Mouse (Mus musculus) ES-E14 (cell line): Measurements from ENCODE around the gene Impad1. TPM values are rescaled to one million over a fixed set of nuclear protein-coding genes. Genes with fewer than 3 reads are reported as not detected.

Source experiments
- DNase-seq: peaks from one replicate; pipeline ENCODE4 v3.0.0-alpha.2; 2013; ENCODE audit warnings: low read depth, low spot score
- H3K27ac ChIP-seq: 2 replicates; pipeline ENCODE4 v1.5.1; 2012; ENCODE audit warnings: low read depth, mild to moderate bottlenecking, low read length, moderate library complexity, mixed read lengths; ENCODE audit not compliant: poor library complexity, insufficient read depth, severe bottlenecking
- H3K36me3 ChIP-seq: 2 replicates; pipeline ENCODE4 v1.6.1; 2012; ENCODE audit warnings: mild to moderate bottlenecking, low read length, moderate library complexity, mixed read lengths; ENCODE audit not compliant: control insufficient read depth, poor library complexity, insufficient read depth, severe bottlenecking
- H3K4me1 ChIP-seq, 2 experiments: fragments of 150-350 bp in 1 of 2; sonication (generic) in 1 of 2; 2 replicates each; pipeline ENCODE4 v1.6.1; 2012; ENCODE audit warnings: low read length in 2 of 2, mild to moderate bottlenecking in 1 of 2, mixed read lengths in 1 of 2; ENCODE audit not compliant: control insufficient read depth in 2 of 2, insufficient read depth in 2 of 2, poor library complexity in 1 of 2
- H3K4me3 ChIP-seq, 2 experiments: fragments of 150-350 bp in 1 of 2; sonication (generic) in 1 of 2; 2 replicates each; pipeline ENCODE4 v1.5.1; 2012; ENCODE audit warnings: low read length in 2 of 2, low read depth in 1 of 2, mild to moderate bottlenecking in 1 of 2, mixed read lengths in 1 of 2; ENCODE audit not compliant: insufficient read depth in 1 of 2, poor library complexity in 1 of 2, severe bottlenecking in 1 of 2
- H3K9ac ChIP-seq: 2 replicates; pipeline ENCODE4 v1.6.1; 2012; ENCODE audit warnings: low read depth, mild to moderate bottlenecking, low read length, mixed read lengths; ENCODE audit not compliant: poor library complexity, insufficient read depth, severe bottlenecking
- H3K9me3 ChIP-seq: fragments of 150-350 bp; sonication (generic); 2 replicates; pipeline ENCODE4 v1.6.1; 2012; ENCODE audit warnings: low read depth, mild to moderate bottlenecking, low read length; ENCODE audit not compliant: control insufficient read depth, insufficient read depth
- CHD2 ChIP-seq: IDR thresholded peaks from 2 replicates; pipeline ENCODE4 v1.6.1; 2014; ENCODE audit warnings: mild to moderate bottlenecking, low read depth, low read length, inconsistent platforms
- HCFC1 ChIP-seq: IDR thresholded peaks from 2 replicates; pipeline ENCODE4 v1.6.1; 2012; ENCODE audit warnings: low read length, inconsistent platforms, borderline replicate concordance; ENCODE audit not compliant: insufficient read depth
- MAFK ChIP-seq: IDR thresholded peaks from 2 replicates; pipeline ENCODE4 v1.6.1; 2014; ENCODE audit warnings: mild to moderate bottlenecking, low read depth, low read length, inconsistent platforms; ENCODE audit not compliant: insufficient read depth
- ZC3H11A ChIP-seq: IDR thresholded peaks from 2 replicates; pipeline ENCODE4 v1.6.1; 2012; ENCODE audit warnings: low read depth, mild to moderate bottlenecking, inconsistent platforms, low read length, borderline replicate concordance
- ZNF384 ChIP-seq: IDR thresholded peaks from 2 replicates; pipeline ENCODE4 v1.6.1; 2012; ENCODE audit warnings: low read depth, low read length, inconsistent platforms
- in situ Hi-C, 2 experiments: fragments of 600-800 bp; cut with MboI; formaldehyde crosslinking; loops; one replicate each; pipeline ENCODE4 v1.15.1; 2025; ENCODE audit warnings: low sequenced_read_pairs in 2 of 2, inconsistent platforms in 1 of 2; ENCODE audit not compliant: unreplicated experiment in 2 of 2
- total RNA-seq: library from RNA; depleted of rRNA; stranded (reverse); fragments of 300-350 nt; gene quantifications from 2 replicates; pipeline ENCODE4 v1.2.3, GENCODE M21; 2012

Impad1 gene
- total RNA-seq, 1 experiment = 57.9 TPM

- TF ChIP-seq ZC3H11A (no peak), MAFK (no peak), ZNF384 (no peak), HCFC1 (no peak), CHD2 (no peak)
- Histone ChIP-seq H3K4me1 (peaks cover 0 to 3% of the 10 kb centered on the region in 2 experiments; a peak in 2 of 4 replicates), H3K36me3 (peaks cover 2% of the 10 kb centered on the region; the same call in 1 of the 2 replicates), H3K9me3 (no peaks in the 10 kb centered on the region), H3K4me3 (peak overlapping the region; percentile 85 to 98), H3K9ac (peak overlapping the region; percentile 93), H3K27ac (no peak overlapping the region; the same call in 1 of the 2 replicates)
- peak; percentile 29 for DNase-seq
- in situ Hi-C loops = no loop called here
Measured at GRCm38 (mm10) chr4:4792141-4792991, 789 bp downstream of the Impad1 start.

GRCm38 (mm10) chr4:4791180-4791579, 2.0 kb downstream of the Impad1 start:
- Histone ChIP-seq H3K9me3 (no peaks in the 10 kb centered on the region), H3K36me3 (peaks cover 2% of the 10 kb centered on the region; the same call in 1 of the 2 replicates), H3K9ac (no peak overlapping the region), H3K4me3 (no peak overlapping the region), H3K4me1 (peaks cover 0 to 3% of the 10 kb centered on the region in 2 experiments; a peak in 2 of 4 replicates), H3K27ac (no peak overlapping the region)
- in situ Hi-C loops = no loop called here
- no peak for DNase-seq
- no peak for TF ChIP-seq HCFC1
- no peak for TF ChIP-seq MAFK
- no peak for TF ChIP-seq ZC3H11A
- no peak for TF ChIP-seq CHD2
- TF ChIP-seq ZNF384 = no peak

- H3K36me3 ChIP-seq = peaks cover 2% of the 10 kb centered on the region; the same call in 1 of the 2 replicates
- no peaks in the 10 kb centered on the region for H3K9me3 ChIP-seq
- H3K4me3 ChIP-seq = no peak overlapping the region
- TF ChIP-seq HCFC1 (no peak), ZC3H11A (no peak), MAFK (no peak)
- no peaks in the 10 kb centered on the region for H3K4me1 ChIP-seq
- no peak for DNase-seq
- H3K9ac ChIP-seq = peak overlapping the region; percentile 38; the same call in 1 of the 2 replicates
- in situ Hi-C loops = no loop called here
- H3K27ac ChIP-seq = no peak overlapping the region
Measured at GRCm38 (mm10) chr4:4785169-4785568, 8.0 kb downstream of the Impad1 start.

- Histone ChIP-seq H3K36me3 (no peaks in the 10 kb centered on the region; the same call in 1 of the 2 replicates), H3K4me1 (no peaks in the 10 kb centered on the region)
- no peak for TF ChIP-seq CHD2
- TF ChIP-seq ZC3H11A = no peak
- TF ChIP-seq HCFC1 = no peak
- TF ChIP-seq MAFK = no peak
- no peak for TF ChIP-seq ZNF384
Measured at GRCm38 (mm10) chr4:4784305-4784704, 8.8 kb downstream of the Impad1 start.

GRCm38 (mm10) chr4:4783686-4783957, 9.5 kb downstream of the Impad1 start:
- no peak overlapping the region for H3K4me3 ChIP-seq
- no peaks in the 10 kb centered on the region for H3K9me3 ChIP-seq
- TF ChIP-seq MAFK (no peak), ZNF384 (no peak), CHD2 (no peak), ZC3H11A (no peak), HCFC1 (no peak)
- H3K36me3 ChIP-seq = no peaks in the 10 kb centered on the region; the same call in 1 of the 2 replicates
- no peak overlapping the region for H3K27ac ChIP-seq
- H3K4me1 ChIP-seq = no peaks in the 10 kb centered on the region
- DNase-seq = no peak
- in situ Hi-C loops = no loop called here
- no peak overlapping the region for H3K9ac ChIP-seq

More at GRCm38 (mm10) chr4:4784305-4784704, 8.8 kb downstream of the Impad1 start:
- no peaks in the 10 kb centered on the region for H3K9me3 ChIP-seq
- no peak for DNase-seq
- H3K4me3 ChIP-seq = no peak overlapping the region
- in situ Hi-C loops = no loop called here
- H3K9ac ChIP-seq = no peak overlapping the region
- H3K27ac ChIP-seq = no peak overlapping the region
